Mouse (Mus musculus) gastrocnemius, postnatal 14 days (tissue): ENCODE results near the gene Fau. TPM values are rescaled to one million over a fixed set of nuclear protein-coding genes. Genes with fewer than 3 reads are reported as not detected.

Experiments
- microRNA-seq, 2 experiments: library from miRNA; unstranded; fragments of <30 nt; microRNA quantifications; one replicate each; pipeline ENCODE4 v1.2.0; 2021
- total RNA-seq, 2 experiments: library from RNA; stranded (reverse); gene quantifications; 2 replicates each; pipeline ENCODE4 v1.2.3; 2021

Gene Fau
- total RNA-seq, 2 experiments from 2014 or later = 481 to 546 TPM

Small RNA genes within 50 kb of the gene (microRNA-seq; reads per million reads assigned to microRNA genes)
- 0.50 to 1.6 reads per million in 2 experiments for gene Mir6988

Other genes starting within 250 kb of the Fau start
- 1 to 10 TPM; 7.1 to 7.7 TPM for gene Frmd8, start 182.6 kb upstream of the Fau start, total RNA-seq
- 1 to 10 TPM; 2.1 to 2.3 TPM for gene Slc25a45, start 180.0 kb upstream of the Fau start, total RNA-seq
- under 1 TPM; 0.42 to 0.66 TPM for gene Tigd3, start 163.7 kb upstream of the Fau start, total RNA-seq
- gene Dpf2, start 144.8 kb upstream of the Fau start, total RNA-seq = 10 to 100 TPM; 71.9 to 78.2 TPM
- 10 to 100 TPM; 14.4 to 18.3 TPM for gene Cdc42ep2, start 133.0 kb upstream of the Fau start, total RNA-seq
- gene Pola2, start 93.6 kb upstream of the Fau start, total RNA-seq = 10 to 100 TPM; 10.9 to 13.2 TPM
- gene Slc22a20, start 71.7 kb upstream of the Fau start, total RNA-seq = not detected
- gene Capn1, start 41.9 kb upstream of the Fau start, total RNA-seq = 10 to 100 TPM; 77.0 to 81.1 TPM
- gene Syvn1, start 11.3 kb upstream of the Fau start, total RNA-seq = 10 to 100 TPM; 13.5 to 15.9 TPM
- gene Mrpl49, start 59 bp upstream of the Fau start, total RNA-seq = 10 to 100 TPM; 29.1 to 30.6 TPM
- 1 to 10 TPM; 9.2 to 9.9 TPM for gene Znhit2, start 3.3 kb downstream of the Fau start, total RNA-seq
- gene Tm7sf2, start 10.5 kb downstream of the Fau start, total RNA-seq = 1 to 10 TPM; 3.7 to 4.5 TPM
- 10 to 100 TPM; 20.4 to 24.0 TPM for gene Vps51, start 19.4 kb downstream of the Fau start, total RNA-seq
- not detected for gene Tmem262, start 22.2 kb downstream of the Fau start, total RNA-seq
- not detected for gene Gm28374, start 24.4 kb downstream of the Fau start, total RNA-seq
- gene Zfpl1, start 27.1 kb downstream of the Fau start, total RNA-seq = 10 to 100 TPM; 11.9 to 14.6 TPM
- 1 to 10 TPM in 1 of 2 experiments, under 1 TPM in 1; 0.84 to 1.3 TPM for gene Cdca5, start 27.1 kb downstream of the Fau start, total RNA-seq
- gene AC131692.1, start 36.6 kb downstream of the Fau start, total RNA-seq = not detected
- gene Naaladl1, start 47.9 kb downstream of the Fau start, total RNA-seq = not detected
- gene Sac3d1, start 60.8 kb downstream of the Fau start, total RNA-seq = 10 to 100 TPM in 1 of 2 experiments, 1 to 10 TPM in 1; 8.8 to 14.4 TPM
- 10 to 100 TPM in 1 of 2 experiments, 1 to 10 TPM in 1; 8.2 to 11.9 TPM for gene Snx15, start 70.5 kb downstream of the Fau start, total RNA-seq
- gene Batf2, start 83.1 kb downstream of the Fau start, total RNA-seq = under 1 TPM in 1 of 2 experiments, not detected in 1; 0.20 TPM
- gene Arl2, start 83.7 kb downstream of the Fau start, total RNA-seq = 10 to 100 TPM; 53.4 to 55.4 TPM
- not detected for gene Majin, start 126.5 kb downstream of the Fau start, total RNA-seq
- not detected for gene Gpha2, start 168.5 kb downstream of the Fau start, total RNA-seq
- 10 to 100 TPM; 22.4 to 24.7 TPM for gene Ppp2r5b, start 178.0 kb downstream of the Fau start, total RNA-seq
- 10 to 100 TPM; 12.7 to 14.6 TPM for gene Atg2a, start 183.8 kb downstream of the Fau start, total RNA-seq
- gene Ehd1, start 218.9 kb downstream of the Fau start, total RNA-seq = 10 to 100 TPM; 40.5 to 50.8 TPM
- 1 to 10 TPM; 3.4 to 3.9 TPM for gene Cdc42bpg, start 248.6 kb downstream of the Fau start, total RNA-seq